Mouse (Mus musculus): Measurements from ENCODE around the gene Slc4a1. TPM values are rescaled to one million over a fixed set of nuclear protein-coding genes. Genes with fewer than 3 reads are reported as not detected.

Slc4a1 gene
- polyA plus RNA-seq, 1 experiment from 2014 or later, result 1.9 TPM

DNA sequence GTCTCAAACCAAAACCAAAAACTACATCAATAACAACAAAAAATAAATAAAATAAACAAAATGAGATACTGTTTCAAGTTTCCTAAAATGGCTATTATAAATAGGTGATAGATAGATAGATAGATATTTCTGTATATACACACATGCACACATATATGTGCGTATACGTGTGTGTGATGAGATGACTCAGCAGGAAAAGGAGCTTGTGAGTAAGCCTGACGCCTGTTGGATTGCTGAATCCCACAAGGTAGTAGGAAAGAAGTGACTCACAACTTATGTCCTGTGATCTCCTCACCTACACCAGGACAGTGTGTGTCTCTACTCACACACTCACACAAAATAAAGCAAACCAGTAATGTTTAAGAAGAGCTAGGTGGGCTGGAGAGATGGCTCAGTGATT is 16.8 kb upstream of the Slc4a1 start:
- H3K27me3 ChIP-seq, result no peaks in the 10 kb centered on the region
- 89% methylated on average over 3 of the region's 3 CpGs for WGBS
- no peak overlapping the region for H3K9ac ChIP-seq (replicated peaks)
- ATAC-seq (replicated peaks), result no peak
- no peaks in the 10 kb centered on the region for H3K9me3 ChIP-seq
- H3K27ac ChIP-seq (replicated peaks), result no peak overlapping the region
- H3K36me3 ChIP-seq, result no peaks in the 10 kb centered on the region
- no peak overlapping the region for H3K4me3 ChIP-seq
- H3K4me2 ChIP-seq (replicated peaks), result no peak overlapping the region
- no peaks in the 10 kb centered on the region for H3K4me1 ChIP-seq

DNA sequence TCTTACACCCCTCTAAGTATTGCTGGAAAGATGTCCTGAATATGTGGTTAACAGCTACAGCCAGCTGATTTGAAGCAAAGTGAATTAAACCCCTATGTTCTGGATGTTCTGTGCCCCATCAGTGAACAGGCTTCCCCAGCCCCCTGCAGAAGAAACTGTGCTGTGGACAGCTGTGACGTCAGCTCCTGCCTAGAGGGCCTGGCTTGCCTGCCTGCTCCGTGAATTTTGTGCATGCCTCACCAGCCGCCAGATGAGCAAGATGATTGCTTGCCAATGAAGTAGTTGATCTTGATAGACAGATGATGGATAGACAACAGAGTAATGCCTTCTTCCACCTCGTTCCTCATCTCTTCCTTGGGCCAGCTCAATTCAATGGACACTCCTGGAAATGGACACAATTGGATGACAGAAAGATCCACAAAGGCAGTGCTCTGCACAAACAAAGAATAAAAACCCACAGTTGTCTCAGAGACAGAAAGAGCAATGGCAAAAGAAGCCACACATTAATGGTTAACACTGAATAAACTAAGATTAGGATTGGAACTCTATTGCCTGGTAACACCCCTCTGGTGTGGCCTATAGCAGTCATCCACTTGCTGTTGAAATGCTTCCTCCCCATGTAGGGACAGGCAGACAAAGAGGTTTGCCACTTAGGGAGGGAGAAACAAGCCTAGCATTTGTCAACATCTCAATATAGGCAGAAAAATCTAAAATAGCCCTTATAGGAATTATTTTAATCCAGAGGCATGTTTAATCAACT is 15.5 kb upstream of the Slc4a1 start:
- WGBS, result 47% methylated on average over 4 of the region's 4 CpGs
- Histone ChIP-seq H3K36me3 (no peaks in the 10 kb centered on the region), H3K27ac (replicated peaks) (no peak overlapping the region), H3K27me3 (no peaks in the 10 kb centered on the region), H3K4me2 (replicated peaks) (no peak overlapping the region), H3K4me1 (peaks cover 3% of the 10 kb centered on the region), H3K9me3 (no peaks in the 10 kb centered on the region), H3K9ac (replicated peaks) (no peak overlapping the region), H3K4me3 (no peak overlapping the region)
- no peak for ATAC-seq (replicated peaks)

DNA sequence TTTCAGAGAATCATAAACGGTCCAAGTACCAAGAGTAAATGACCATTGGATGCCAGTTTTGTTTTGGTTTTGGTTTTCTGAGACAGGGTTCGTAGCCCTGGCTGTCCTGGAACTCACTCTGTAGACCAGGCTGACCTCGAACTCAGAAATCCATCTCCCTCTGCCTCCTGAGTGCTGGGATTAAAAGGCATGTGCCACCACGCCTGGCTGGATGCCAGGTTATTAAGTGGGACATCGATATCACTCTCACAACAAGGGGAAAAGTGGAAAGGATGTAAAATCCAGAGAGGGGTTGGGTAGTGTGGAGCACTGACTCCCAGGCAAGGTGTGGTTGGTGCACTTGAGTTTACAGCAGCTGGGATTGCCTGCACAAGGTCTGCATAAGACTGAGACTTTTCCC is 14.1 kb upstream of the Slc4a1 start:
- Histone ChIP-seq H3K9me3 (no peaks in the 10 kb centered on the region), H3K27ac (replicated peaks) (no peak overlapping the region), H3K4me3 (no peak overlapping the region), H3K4me2 (replicated peaks) (no peak overlapping the region), H3K36me3 (no peaks in the 10 kb centered on the region), H3K9ac (replicated peaks) (no peak overlapping the region), H3K27me3 (no peaks in the 10 kb centered on the region), H3K4me1 (peaks cover 17% of the 10 kb centered on the region)
- 73% methylated on average over 5 of the region's 5 CpGs for WGBS
- no peak for ATAC-seq (replicated peaks)

DNA sequence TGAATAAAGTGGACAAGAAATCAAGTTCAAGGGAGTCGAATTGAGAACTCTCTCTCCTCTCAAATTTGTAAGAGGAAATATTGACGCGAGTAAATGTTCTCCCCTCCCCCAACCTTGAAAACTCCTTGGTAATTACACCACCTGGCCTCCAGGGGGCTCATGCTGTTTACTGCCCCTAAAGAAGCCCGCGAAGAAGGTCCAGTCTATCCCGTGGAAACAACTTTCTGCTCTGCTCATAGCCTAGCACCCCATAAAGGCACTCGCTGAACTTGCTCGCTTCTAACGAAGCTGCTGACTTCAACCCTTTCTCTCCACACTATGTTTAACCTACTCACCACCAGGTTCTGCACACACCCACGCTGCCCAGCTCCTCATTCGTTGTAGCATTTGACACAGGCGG is 11.2 kb upstream of the Slc4a1 start:
- Histone ChIP-seq H3K4me1 (peaks cover 17% of the 10 kb centered on the region), H3K9ac (replicated peaks) (no peak overlapping the region), H3K27ac (replicated peaks) (no peak overlapping the region), H3K27me3 (no peaks in the 10 kb centered on the region), H3K36me3 (no peaks in the 10 kb centered on the region), H3K4me2 (replicated peaks) (no peak overlapping the region), H3K9me3 (no peaks in the 10 kb centered on the region), H3K4me3 (no peak overlapping the region)
- 64% methylated on average over 12 of the region's 12 CpGs for WGBS
- ATAC-seq (replicated peaks), result no peak

DNA sequence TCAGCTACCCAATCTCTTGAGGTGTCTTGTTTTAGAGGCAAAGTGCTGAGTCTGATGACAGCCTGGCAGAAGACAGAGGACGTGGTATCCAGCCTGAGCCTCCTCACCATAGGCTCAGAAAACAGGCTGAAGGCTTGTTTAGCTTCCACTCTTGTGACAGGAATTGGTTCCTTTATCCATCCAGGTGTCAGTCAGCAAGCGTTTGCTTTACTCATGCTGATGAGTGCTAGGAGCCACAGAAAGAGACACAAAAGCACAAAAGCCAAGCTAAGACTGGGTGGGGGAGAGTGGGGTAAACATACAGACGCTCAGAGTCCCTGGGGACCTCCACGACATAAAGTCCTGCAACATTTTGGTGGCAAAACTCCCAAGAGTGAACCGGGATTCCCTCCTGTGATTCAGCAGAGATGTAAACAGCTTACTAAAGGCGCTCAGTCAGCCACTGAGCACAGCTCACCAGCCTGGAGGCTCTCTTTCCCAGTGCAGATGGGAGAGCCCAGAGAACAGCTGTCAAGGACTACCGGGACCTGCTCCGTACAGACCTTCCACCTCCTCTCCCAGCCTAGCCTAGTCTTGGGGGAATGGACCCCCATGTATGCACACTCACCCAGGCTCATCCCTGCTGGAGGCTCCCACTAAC is 10.3 kb upstream of the Slc4a1 start:
- H3K4me1 ChIP-seq, result peaks cover 17% of the 10 kb centered on the region
- H3K9me3 ChIP-seq, result no peaks in the 10 kb centered on the region
- peak overlapping the region; percentile 35 for H3K4me2 ChIP-seq (replicated peaks)
- ATAC-seq (replicated peaks), result no peak
- H3K27ac ChIP-seq (replicated peaks), result no peak overlapping the region
- H3K4me3 ChIP-seq, result no peak overlapping the region
- no peaks in the 10 kb centered on the region for H3K36me3 ChIP-seq
- 10% methylated on average over 8 of the region's 8 CpGs for WGBS
- H3K9ac ChIP-seq (replicated peaks), result no peak overlapping the region
- no peaks in the 10 kb centered on the region for H3K27me3 ChIP-seq

DNA sequence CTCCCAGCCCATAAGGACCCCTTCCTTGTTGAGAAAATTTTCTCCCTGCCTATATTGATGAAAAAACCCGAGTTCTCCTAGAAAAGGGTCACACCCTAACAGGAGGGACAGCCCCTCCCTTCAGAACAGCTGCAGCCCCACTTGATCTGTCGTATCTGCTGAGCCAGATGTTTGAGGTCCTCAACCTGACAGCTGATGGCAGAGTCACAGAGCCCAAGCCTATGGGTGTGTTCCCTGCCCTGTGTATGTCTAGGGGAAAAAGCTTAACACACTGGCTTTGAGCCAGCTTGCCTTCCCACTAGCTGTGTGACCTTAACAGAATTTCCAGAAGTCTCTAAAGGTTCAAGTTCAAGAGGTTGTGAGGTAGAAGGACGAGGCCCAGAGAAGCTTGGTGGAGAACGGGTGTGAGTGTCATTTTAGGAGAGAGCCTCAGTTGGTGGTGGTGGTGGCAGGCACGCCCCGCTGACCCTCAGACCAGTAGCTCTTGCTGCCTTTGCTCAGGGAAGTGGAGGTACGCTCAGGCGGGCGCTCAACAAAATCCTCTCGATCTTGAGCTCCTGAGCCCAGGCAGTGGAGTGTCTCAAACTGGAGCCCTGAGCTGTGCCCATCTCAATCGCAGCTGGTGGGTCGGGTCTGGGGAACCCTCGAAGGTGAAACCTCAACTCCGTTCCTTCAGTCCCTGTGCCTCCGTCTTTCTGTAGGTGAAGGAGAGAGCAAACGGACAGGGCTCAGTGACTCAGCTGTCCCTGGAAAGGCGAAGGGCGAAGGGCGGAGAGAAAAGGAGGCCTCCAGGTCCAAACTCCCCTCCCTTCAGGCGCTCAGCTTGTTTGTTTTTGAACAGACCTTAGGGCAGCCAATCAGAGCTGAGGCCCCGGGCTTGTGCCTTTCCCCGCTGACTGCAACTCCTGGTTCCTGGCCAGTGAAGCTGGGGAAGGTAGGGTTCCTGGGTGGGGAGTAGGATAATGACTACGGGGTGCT is 9.5 kb upstream of the Slc4a1 start:
- WGBS, result 7% methylated on average over 23 of the region's 23 CpGs
- H3K36me3 ChIP-seq, result no peaks in the 10 kb centered on the region
- no peak overlapping the region for H3K4me3 ChIP-seq
- H3K27me3 ChIP-seq, result no peaks in the 10 kb centered on the region
- H3K4me2 ChIP-seq (replicated peaks), result peak overlapping the region; percentile 35
- H3K27ac ChIP-seq (replicated peaks), result no peak overlapping the region
- H3K9ac ChIP-seq (replicated peaks), result no peak overlapping the region
- H3K4me1 ChIP-seq, result peaks cover 17% of the 10 kb centered on the region
- no peaks in the 10 kb centered on the region for H3K9me3 ChIP-seq
- ATAC-seq (replicated peaks), result no peak

DNA sequence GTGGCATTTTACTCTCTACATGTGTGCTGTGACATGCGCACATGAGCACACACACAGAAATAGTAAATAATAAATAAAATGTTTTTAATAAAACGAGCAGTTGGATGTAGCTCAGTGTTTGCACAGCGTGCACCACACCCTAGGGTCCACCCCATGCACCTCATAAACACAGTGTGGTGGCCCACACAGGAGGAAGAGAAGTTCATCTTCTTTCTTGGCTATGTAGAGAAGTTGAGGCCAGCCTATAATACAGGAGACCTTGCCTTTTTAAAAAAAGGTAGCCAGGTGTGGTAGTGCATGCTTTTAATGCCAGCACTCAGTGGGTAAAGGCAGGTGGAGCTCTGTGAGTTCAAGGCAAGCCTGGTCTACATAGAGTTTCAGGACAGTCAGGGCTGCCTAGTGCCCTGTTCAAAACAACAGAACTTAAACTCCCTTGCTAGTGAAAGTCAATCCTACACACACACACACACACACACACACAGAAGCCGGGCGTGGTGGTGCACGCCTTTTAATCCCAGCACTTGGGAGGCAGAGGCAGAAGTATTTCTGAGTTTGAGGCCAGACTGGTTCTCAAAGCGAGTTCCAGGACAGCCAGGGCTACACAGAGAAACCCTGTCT is 8.2 kb upstream of the Slc4a1 start:
- no peak overlapping the region for H3K4me3 ChIP-seq
- H3K36me3 ChIP-seq, result no peaks in the 10 kb centered on the region
- H3K27ac ChIP-seq (replicated peaks), result no peak overlapping the region
- no peaks in the 10 kb centered on the region for H3K27me3 ChIP-seq
- 85% methylated on average over 7 of the region's 7 CpGs for WGBS
- no peaks in the 10 kb centered on the region for H3K9me3 ChIP-seq
- no peak overlapping the region for H3K4me2 ChIP-seq (replicated peaks)
- peaks cover 17% of the 10 kb centered on the region for H3K4me1 ChIP-seq
- H3K9ac ChIP-seq (replicated peaks), result no peak overlapping the region
- no peak for ATAC-seq (replicated peaks)

DNA sequence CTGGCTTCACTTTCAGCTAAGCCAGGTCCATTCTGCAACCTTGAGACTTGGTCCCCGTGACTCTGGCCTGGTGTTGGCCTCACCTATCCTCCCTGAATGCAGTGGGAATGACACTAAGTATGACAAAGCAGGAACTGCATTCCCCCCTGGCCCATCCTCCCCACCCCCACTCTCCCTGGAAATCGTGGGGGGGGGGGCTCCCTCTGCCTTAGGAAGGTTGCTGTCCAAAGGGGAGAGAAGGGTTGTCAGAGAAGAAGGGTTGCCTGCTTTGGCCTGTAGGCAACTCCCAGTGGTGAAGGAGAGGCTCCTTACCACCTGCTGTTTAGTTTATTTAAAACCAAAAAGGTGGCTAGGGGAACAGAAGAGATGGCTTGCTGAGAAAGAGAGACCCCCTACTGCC is 7.6 kb upstream of the Slc4a1 start:
- Histone ChIP-seq H3K4me2 (replicated peaks) (no peak overlapping the region), H3K9me3 (no peaks in the 10 kb centered on the region), H3K27me3 (no peaks in the 10 kb centered on the region), H3K9ac (replicated peaks) (no peak overlapping the region), H3K4me1 (peaks cover 17% of the 10 kb centered on the region), H3K27ac (replicated peaks) (no peak overlapping the region), H3K36me3 (no peaks in the 10 kb centered on the region), H3K4me3 (no peak overlapping the region)
- ATAC-seq (replicated peaks), result no peak
- WGBS, result 27% methylated on average over 2 of the region's 2 CpGs

DNA sequence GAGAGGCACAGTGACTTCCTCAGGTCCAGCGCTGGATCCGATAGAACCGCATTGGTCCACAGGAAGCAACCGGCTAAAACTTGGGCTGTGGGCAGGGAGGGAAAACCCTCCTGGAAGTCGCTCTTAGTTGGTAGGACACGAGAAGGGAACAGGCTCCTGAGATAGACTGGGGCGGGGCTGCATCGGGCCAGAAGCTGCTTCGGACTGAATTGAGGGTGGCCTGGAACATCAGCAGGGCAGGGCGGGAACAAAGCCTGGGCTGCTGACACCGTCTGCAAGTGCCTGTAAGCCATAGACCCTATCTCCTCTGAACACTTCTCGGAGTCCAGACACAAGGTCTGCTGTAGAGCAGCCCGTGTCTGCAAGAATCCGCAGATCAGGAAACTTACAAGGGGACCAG is 6.9 kb upstream of the Slc4a1 start:
- no peak for ATAC-seq (replicated peaks)
- H3K27me3 ChIP-seq, result no peaks in the 10 kb centered on the region
- H3K36me3 ChIP-seq, result no peaks in the 10 kb centered on the region
- 46% methylated on average over 14 of the region's 14 CpGs for WGBS
- no peaks in the 10 kb centered on the region for H3K9me3 ChIP-seq
- no peak overlapping the region for H3K9ac ChIP-seq (replicated peaks)
- H3K27ac ChIP-seq (replicated peaks), result no peak overlapping the region
- peaks cover 17% of the 10 kb centered on the region for H3K4me1 ChIP-seq
- no peak overlapping the region for H3K4me3 ChIP-seq
- no peak overlapping the region for H3K4me2 ChIP-seq (replicated peaks)

DNA sequence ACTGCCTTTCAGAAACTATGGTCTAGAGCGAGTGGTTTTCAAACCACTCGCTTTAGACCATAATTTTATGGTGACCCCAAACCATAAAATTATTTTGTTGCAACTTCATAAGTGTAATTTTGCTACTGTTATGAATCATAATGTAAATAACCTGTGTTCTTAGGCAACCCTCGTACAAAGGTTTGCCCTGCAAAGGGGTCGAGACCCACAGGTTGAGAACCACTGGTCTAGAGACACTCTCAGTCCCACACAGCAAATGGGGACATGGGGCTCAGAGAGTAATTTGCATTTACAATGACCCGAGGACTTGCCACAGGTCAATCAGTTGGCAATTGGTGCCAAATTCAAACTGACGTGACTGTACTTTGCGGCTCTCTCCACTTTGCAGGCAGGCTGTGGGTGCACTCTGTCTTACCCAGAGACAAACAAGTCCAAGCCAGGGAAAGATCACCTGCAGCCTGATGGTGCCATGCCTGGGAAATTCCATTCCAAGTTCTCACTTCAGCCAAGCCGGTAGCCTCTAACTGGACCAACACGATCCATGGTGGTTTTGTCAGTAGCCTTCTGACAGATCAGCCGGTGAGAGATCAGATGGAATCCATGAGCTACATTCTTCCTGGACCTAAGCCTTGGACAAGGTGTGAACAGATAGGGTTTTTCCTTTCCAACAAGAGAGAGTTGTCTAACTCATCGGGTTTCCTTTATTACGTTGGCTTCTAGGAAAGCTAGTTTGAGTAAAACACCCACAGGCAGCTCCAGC is 6.1 kb upstream of the Slc4a1 start:
- H3K4me1 ChIP-seq, result peaks cover 17% of the 10 kb centered on the region
- H3K27ac ChIP-seq (replicated peaks), result no peak overlapping the region
- H3K4me2 ChIP-seq (replicated peaks), result no peak overlapping the region
- WGBS, result 83% methylated on average over 12 of the region's 12 CpGs
- no peaks in the 10 kb centered on the region for H3K36me3 ChIP-seq
- no peaks in the 10 kb centered on the region for H3K27me3 ChIP-seq
- no peak for ATAC-seq (replicated peaks)
- H3K4me3 ChIP-seq, result no peak overlapping the region
- H3K9ac ChIP-seq (replicated peaks), result no peak overlapping the region
- no peaks in the 10 kb centered on the region for H3K9me3 ChIP-seq

DNA sequence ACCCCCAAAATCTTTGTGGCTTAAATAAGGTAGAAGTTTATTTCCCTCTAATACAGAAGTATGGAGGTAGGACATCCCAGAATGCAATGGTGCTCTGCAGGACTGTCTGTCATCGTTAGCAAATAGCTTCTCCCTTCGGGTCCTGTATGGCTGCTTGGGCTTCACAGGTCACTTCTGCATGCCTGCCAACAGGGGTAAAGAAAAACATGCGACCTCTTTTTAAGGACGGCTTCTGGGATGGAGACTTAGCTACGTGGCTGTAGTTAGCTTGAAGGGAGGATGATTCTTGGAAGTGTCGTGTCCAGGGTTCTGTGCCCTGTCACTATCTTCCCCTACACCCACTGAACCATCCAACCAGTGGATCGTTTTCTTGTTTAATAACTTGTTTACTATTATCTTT is 4.3 kb upstream of the Slc4a1 start:
- Histone ChIP-seq H3K4me3 (no peak overlapping the region), H3K9ac (replicated peaks) (no peak overlapping the region), H3K9me3 (no peaks in the 10 kb centered on the region), H3K27me3 (no peaks in the 10 kb centered on the region), H3K36me3 (no peaks in the 10 kb centered on the region), H3K4me2 (replicated peaks) (no peak overlapping the region), H3K4me1 (peaks cover 2% of the 10 kb centered on the region), H3K27ac (replicated peaks) (no peak overlapping the region)
- no peak for ATAC-seq (replicated peaks)
- 52% methylated on average over 7 of the region's 7 CpGs for WGBS
